Mouse (Mus musculus): ENCODE measurements around the gene Trim67.

DNA sequence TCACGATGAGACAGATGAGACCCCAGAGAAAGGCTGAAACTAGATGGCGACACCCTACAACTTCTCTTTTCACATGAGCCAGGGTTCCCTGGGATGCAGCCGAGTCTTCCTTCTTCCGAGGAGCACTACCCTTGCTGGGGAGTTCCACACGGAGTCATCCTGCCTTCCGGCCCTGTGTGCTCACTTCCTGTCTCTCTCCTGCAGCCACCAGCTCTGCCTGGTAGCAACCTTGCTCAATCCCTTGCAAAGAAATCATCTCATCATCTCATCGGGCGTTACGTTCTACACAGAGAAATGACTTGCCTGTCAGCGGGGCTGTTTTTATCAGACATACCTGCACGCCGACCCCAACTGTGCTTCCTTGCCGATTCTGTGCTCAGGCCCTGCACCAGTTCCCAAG lies 37.2 kb downstream of the Trim67 start:
- no peak for TF ChIP-seq CTCF (conservative IDR thresholded peaks at IDR 0.05; ENCODE audit: insufficient read depth, insufficient read length, low read depth, low read length)
- no peak for TF ChIP-seq POLR2A (IDR thresholded peaks at IDR 0.05; ENCODE audit: low read depth, low read length)

All from kidney, adult 2 months (tissue).